Mouse (Mus musculus): ENCODE data around the gene Il1rapl1. TPM values are rescaled to one million over a fixed set of nuclear protein-coding genes. Genes with fewer than 3 reads are reported as not detected.

Il1rapl1 gene
- total RNA-seq, 2 experiments from 2014 or later, result 0.08 to 0.20 TPM

DNA sequence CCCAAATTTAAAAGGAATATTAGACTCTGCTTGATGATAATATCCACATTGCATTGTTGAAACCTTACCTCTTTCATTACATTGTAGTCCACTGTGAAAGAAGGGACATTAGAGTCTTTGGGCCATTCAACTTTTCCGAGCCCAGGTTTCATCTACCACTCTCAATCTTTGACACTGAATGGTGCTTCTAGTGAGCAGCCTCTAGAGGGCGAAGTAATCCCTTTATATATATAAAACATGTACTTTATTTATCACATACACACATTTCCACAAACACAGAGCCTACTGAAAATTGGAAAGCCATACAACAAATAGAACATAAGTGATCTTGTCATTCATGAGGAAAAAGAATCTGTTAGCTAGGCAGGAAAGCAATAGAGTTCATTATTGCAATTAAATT, 459.8 kb downstream of the Il1rapl1 start:
- DNase-seq (ENCODE audit: low spot score in 2 of 2), result no peak

DNA sequence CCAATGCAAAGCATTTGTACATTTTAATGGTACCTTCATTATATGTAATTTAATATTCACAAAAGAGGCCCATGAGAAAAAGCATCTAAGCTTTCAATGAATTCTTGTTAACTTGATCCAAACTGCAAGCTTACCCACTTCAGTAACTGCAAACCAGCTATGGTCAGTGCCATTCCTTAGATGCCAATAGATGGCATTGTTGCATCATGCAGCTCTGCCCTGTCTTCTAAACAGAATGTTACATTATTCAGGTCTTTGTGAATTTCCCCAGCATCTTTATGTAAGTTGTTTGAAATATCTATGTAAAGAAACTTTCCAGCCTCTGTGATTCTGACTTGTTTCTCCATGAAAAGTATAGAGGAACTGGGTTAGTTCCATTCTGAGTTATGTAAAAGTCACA, 514.5 kb downstream of the Il1rapl1 start:
- no peak for DNase-seq (ENCODE audit: low spot score in 2 of 2)

DNA sequence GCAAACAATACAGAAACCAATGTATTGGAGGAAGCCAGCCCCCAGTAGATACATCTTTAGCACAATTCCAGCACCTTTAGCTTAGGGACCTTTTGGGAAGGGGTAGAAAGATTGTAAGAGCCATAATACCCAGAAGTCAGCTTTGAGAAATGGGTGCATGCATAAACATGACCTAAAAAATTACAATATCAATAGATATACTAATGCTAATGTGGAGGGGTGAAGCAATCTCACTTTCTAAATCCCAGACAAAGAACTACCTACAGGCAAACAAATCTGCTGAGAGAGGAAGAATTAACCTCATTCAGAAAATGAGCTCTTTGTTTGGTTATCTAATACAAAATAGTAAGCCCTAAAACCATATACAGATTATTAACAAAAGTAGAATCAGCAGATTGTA, 607.4 kb downstream of the Il1rapl1 start:
- no peak for DNase-seq (ENCODE audit: low spot score in 2 of 2)

DNA sequence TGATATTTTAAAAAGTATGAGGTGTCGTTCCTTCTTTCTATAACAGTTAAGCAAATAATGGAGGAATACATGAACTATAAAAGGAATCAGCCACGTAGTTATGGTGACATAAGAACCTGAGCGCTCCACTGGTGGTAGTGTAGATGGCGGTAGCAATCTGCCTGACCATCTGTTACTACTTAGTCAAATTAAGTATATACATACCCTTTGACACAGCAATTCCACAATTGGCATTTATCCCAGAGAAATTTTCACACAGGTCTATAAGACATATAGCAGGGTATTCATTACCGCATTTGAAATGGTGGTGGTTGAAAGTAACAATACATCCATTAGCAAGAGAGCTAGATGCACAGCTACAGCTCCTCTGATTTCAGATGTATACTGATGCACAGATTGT, 612.8 kb downstream of the Il1rapl1 start:
- no peak for DNase-seq (ENCODE audit: low spot score in 2 of 2)

DNA sequence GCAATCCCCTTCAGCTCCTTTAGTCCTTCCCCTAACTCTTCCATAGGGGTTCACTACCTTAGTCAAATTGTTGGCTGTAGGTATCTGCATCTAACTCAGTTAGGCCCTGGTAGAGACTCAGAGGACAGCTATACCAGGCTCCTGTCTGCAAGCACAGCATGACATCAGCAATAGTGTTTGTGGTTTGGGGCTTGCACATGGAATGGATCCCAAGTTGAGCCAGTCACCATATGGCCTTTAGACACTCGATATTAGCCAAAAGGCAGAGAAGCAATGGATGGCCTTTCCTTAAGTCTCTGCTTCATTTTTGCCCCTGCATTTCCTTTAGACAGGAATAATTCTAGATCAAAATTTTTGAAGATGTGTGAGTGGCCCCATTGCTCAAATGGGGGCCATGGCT, 632.0 kb downstream of the Il1rapl1 start:
- DNase-seq (ENCODE audit: low spot score in 2 of 2), result no peak

DNA sequence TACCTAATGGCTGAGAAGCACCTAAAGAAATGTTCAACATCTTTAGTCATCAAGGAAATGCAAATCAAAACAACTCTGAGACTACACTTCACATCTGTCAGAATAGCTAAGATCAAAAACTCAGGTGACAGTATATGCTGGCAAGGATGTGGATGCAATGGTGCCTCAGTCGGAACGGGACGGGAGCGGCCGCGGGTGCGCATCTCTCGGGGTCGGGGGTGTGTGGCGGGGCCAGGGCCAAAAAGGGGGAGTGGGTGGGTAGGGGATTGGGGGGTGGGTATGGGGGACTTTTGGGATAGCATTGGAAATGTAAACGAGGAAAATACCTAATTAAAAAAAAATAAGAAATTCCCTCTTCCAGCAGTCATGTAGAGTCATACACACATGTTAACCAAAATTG, 877.3 kb downstream of the Il1rapl1 start:
- DNase-seq (ENCODE audit: low spot score in 2 of 2), result peak; percentile 96 to 100

DNA sequence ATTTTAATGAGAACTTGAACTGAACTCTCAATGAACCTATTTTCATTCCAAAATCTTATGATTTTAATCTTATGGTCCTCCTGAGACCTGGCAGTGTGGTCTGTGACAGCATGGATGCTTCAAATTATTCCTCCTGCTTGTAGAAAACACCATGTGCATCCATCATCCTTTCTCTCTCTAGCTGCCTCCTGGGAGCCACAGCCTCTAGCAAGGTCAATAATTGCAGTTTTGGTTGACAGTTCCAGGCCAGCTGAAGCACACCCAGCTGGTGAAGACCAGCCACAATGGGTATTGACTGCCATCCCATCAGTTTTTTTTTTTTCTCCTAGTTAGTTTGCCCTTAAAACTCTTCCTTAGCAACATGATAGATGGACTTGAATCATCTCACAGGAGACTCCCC, 890.2 kb downstream of the Il1rapl1 start:
- no peak for DNase-seq (ENCODE audit: low spot score in 2 of 2)

DNA sequence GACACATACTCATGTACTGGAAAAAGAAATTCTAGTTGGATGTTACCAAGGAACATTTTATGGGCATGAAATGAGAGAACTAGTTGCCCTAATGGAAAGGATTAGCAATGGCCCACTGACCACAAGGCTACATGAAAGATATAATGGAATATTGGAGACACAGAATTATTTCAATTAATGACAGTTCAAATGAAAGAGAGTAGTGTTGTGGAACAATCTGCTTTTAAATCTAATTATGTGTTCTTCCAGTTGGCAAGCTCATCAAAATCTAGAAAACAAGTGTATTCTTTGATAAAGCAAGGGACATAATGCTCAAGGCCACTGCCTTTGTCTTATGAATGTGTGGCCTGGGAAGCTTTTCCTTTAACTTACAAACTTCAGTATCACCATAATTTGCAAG, 1113.1 kb downstream of the Il1rapl1 start:
- no peak for DNase-seq (ENCODE audit: low spot score in 2 of 2)

DNA sequence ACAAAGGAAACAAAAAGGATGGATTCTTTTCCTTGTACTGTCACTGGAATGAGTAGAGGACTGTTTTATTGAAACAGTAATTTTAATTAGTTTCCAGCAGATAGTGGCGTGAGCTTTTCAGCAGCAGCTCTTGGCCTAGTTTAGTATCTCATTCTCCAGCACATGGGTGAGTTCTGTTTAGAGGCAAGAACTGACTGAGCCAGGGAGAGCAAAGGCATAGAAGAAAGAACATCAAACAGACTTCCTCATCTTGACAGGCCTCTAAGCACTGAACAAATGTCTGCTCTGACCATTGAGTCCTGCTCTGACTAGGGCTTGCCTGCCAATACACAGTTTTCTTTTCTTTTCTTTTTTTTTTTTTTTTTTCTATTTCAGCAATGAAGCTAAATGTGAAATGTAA, 1160.3 kb downstream of the Il1rapl1 start:
- no peak for DNase-seq (ENCODE audit: low spot score in 2 of 2)

DNA sequence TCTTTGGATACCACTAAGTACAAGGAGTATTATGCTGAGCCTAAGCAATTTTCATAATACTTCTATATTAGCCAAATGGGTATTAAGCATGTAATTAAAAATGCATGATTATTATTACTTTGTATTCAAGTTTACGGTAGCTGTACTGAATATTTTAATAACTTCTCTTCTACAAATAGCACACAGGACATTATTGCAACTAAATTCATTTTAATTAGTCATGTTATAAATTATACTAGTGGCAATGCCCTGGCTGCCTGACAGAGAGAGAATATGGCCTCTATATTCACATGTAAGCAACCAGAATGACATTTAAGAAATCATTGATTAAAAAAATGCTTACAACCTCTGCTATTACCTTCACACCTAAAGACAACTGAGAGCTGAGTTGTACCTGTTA, 1160.8 kb downstream of the Il1rapl1 start:
- no peak for DNase-seq (ENCODE audit: low spot score in 2 of 2)

DNA sequence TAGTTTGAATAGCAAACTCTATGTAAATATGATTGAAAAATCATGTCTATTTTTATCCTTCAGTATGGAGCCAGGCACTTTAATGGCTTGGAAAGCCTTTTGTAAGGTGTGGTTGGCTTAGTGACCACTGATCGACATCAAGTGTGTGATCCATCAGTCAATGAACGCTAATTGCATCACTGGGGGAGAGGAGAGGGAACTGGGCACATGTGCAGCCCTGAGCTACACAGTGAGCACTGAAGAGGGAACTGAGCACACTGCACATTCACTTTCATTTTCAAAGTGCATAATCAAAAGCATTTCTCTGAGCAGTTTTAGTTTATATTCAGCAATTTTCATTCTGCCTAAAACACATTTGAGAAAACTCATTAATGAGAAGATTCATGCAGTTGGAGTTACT, 1164.5 kb downstream of the Il1rapl1 start:
- no peak for DNase-seq (ENCODE audit: low spot score in 2 of 2)

DNA sequence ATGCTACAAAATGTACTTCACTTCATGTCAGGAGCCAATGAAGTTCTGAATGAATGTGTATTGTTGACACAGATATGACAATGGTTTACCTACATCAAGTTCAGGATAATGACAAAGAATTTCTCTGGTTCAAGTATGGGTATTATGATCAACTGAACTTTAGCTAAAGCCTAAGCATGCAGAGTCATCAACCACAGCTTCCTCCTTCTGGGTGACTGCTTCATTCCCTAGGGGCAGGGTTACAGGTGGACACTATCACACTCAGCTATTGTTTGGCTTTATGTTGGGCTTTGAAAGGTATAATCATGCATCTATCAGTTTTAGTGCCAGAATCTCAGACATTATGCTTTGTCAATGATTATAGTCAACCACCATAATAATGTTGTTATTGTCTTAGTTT, 1166.3 kb downstream of the Il1rapl1 start:
- no peak for DNase-seq (ENCODE audit: low spot score in 2 of 2)

DNA sequence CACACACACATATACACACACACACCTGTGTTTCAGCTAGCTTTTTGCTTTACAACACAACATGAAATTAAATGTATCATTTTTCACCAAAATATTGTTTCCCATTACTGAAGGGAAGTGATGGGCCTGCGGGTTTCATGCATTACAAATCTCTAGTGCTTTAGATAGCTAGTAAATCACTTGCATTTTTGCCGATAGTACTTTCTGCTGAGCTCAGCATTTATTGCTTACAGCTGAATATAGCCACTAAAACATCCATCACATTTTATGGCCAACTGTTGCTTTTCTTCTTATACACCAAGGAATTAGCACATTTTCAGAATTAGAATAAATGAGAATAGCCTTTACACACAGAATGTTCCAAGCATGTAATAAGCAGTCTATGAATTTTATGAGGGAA, 1260.6 kb downstream of the Il1rapl1 start:
- DNase-seq (ENCODE audit: low spot score in 2 of 2), result no peak

DNA sequence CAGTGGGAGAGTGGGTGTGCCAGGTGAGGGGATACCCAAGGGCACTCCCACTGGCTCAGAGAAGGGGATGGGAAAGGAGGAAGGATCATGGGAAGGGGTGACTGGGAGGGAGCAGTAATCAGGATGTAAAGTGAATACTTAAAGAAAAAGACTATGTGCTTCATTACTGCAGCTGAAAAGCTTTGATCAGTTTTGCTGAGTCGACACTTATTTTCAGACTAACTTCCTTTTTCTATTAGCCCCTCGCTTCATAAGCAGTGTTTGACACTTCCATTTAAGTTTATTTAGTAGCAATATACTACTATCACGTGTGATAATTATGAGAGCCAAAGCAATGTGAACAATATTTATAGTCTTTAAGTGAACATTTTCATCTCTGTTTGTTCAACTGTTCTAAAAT, 1307.2 kb downstream of the Il1rapl1 start:
- no peak for DNase-seq (ENCODE audit: low spot score in 2 of 2)

DNA sequence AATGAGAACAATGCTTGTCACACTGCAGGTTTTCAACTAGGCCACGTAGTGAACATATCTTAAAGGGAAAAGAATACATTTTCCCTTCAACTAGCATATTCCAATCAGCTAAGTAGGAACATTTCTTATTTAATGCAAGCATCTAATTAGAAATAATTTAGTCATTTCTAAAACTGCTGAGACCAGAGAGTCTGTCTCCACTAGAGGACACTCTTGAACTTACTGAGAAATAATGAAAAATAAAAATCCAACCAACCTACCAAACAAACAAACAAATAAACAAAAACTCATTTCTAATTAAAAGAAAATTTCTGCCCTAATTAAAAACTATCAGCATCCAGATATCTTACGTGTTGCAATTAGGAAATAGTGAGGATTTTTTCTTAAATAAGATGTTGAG, 1312.7 kb downstream of the Il1rapl1 start:
- no peak for DNase-seq (ENCODE audit: low spot score in 2 of 2)

DNA sequence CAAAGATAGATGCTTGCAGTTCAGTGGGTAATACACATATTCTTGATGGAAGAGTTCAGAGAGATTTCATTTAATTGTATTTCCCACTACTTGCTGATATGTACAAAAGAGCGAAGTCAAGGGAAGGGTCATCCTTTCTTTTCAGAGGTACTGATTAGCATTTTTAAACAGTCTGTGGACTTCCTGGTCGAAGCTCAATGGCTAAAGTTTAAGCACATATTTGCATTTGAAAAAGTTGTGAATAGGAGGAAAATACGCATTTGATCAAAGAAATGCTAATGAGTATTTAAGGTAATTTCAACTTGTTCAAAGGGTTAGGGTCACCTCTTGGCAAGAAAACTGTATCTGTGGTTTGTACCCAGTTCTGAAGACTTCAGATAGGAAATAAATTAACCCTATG, 1386.6 kb downstream of the Il1rapl1 start:
- no peak for DNase-seq (ENCODE audit: low spot score in 2 of 2)

All from gastrocnemius, postnatal 4 days (tissue).